Mouse (Mus musculus): ENCODE data around the gene Gpc6. TPM values are rescaled to one million over a fixed set of nuclear protein-coding genes. Genes with fewer than 3 reads are reported as not detected.

Gene Gpc6
- polyA plus RNA-seq (2014; fragmentation: Nextera tagmentation; extraction: Ambion mirVana) = 36.5 and 36.7 TPM in 2 replicates

DNA sequence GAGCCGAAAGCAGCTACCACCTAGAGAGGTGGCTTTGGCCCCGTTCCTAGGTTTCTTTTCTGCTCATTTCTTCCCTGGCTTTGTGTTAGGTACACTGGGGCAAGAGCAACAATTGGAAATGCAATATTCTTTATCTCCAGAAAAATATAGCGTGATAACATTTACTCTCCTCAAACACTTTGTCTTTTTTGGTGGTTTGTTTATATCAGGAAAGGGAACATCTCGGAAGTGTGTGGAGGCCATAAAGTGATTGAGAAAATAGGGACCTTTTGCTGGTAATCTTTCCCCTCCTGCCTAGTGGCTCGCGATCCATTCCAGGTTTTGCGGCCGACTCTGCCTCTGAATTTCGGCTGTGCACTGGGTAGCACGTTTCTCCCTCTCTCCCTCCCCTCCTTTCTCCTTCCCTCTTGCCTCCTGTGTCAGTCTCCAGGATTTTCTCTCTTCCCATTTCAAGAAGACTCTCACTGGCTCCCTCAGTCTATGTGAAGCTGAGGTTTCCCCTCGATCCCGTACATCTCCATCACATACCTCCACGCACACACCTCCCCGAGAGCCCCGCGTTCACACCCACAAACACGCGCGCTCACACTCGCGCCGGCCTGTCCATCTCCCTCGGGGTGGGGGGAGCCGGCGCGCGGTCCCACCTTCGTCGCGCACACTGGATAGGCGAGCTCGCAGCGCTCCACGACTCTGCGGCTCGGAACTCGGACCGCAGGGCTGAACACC lies at the start of gene Gpc6:
Gene Gpc6, plus strand, starts transcription at position 440 of the 726 bp plus-strand sequence.
- under 1% methylated on average over 38 of the region's 38 CpGs for WGBS
- H3K9me3 ChIP-seq (ENCODE audit: control insufficient read depth, low read length) = no peaks in the 10 kb centered on the region
- no peaks in the 10 kb centered on the region for H3K36me3 ChIP-seq (ENCODE audit: control insufficient read depth, insufficient read depth, low read length)
- ATAC-seq (replicated peaks; ENCODE audit: low FRiP score) (peak; percentile 74), DNase-seq (ENCODE audit: low spot score) (peak; percentile 93)
- no peaks in the 10 kb centered on the region for H3K27me3 ChIP-seq (ENCODE audit: control insufficient read depth, insufficient read depth, low read length)
- H3K27ac ChIP-seq (ENCODE audit: low read depth, low read length) = peak within 1 kb of the TSS; percentile 95
- H3K4me1 ChIP-seq (replicated peaks; ENCODE audit: control insufficient read depth, insufficient read depth, low read length) = peaks cover 8% of the 10 kb centered on the region; the same call in 1 of the 2 replicates
- H3K4me2 ChIP-seq (ENCODE audit: low read depth, low read length, severe bottlenecking) = peak within 1 kb of the TSS; percentile 74
- peak within 1 kb of the TSS; percentile 98 for H3K9ac ChIP-seq (ENCODE audit: low read length)
- peak within 1 kb of the TSS; percentile 85 for H3K4me3 ChIP-seq (ENCODE audit: low read depth, low read length)

DNA sequence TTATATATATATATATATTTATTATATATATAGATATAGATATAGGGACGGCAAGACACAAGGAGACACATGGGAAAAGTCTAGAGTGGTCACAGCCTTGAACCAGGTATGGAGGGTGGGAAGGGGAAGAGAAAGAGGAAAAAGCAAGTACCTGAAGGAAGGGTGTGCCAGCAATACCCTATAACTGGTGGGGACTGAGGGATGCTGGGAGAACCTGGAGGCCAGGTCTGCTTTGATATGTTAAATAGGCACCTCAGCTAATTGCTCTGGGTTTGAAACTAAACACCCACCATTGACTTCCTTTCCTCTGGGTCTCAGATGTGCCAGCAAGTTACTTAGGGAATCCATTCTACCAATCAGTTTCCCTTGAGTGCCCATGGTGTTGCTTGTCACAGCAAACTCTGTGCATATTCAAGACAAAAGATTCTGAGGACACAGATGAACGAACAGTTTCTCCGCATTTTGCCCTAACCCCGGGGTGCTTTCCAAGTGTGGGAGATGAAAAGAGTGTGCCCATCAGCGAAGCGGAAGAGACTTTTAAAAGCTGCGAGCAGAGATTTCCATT lies 42.6 kb upstream of the Gpc6 start:
- ATAC-seq (replicated peaks; ENCODE audit: low FRiP score) (peak; percentile 62), DNase-seq (ENCODE audit: low spot score) (no peak)
- WGBS = 30% methylated on average over 7 of the region's 7 CpGs
- H3K27ac ChIP-seq (ENCODE audit: low read depth, low read length) = no peak overlapping the region
- no peak overlapping the region for H3K4me3 ChIP-seq (ENCODE audit: low read depth, low read length)
- no peaks in the 10 kb centered on the region for H3K36me3 ChIP-seq (ENCODE audit: control insufficient read depth, insufficient read depth, low read length)
- H3K4me2 ChIP-seq (ENCODE audit: low read depth, low read length, severe bottlenecking) = peak overlapping the region; percentile 18; the same call in 1 of the 2 replicates
- H3K9me3 ChIP-seq (ENCODE audit: control insufficient read depth, low read length) = no peaks in the 10 kb centered on the region
- no peak overlapping the region for H3K9ac ChIP-seq (ENCODE audit: low read length)
- H3K4me1 ChIP-seq (replicated peaks; ENCODE audit: control insufficient read depth, insufficient read depth, low read length) = no peaks in the 10 kb centered on the region
- H3K27me3 ChIP-seq (ENCODE audit: control insufficient read depth, insufficient read depth, low read length) = no peaks in the 10 kb centered on the region

DNA sequence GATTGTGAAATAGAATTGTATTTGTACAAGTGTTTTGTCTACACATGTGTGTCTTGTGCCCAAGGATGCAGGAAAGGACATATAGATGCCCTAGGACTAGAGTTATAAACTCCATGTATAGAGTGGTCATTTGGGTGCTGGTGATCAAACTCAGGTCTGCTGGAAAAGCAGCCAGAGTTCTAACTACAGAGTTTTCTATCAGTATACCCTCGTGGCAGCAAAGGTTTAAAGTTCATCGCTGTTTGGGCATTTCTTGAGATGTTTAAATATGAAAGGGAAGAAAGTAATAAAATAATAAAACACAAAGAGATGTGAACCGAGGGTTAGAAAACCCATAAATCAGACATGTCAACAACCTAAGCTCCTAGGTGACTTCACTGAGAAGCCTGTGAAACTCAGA lies 30.8 kb upstream of the Gpc6 start:
- Histone ChIP-seq H3K27ac (ENCODE audit: low read depth, low read length) (no peak overlapping the region), H3K4me1 (replicated peaks; ENCODE audit: control insufficient read depth, insufficient read depth, low read length) (no peaks in the 10 kb centered on the region), H3K4me3 (ENCODE audit: low read depth, low read length) (no peak overlapping the region), H3K27me3 (ENCODE audit: control insufficient read depth, insufficient read depth, low read length) (no peaks in the 10 kb centered on the region), H3K9ac (ENCODE audit: low read length) (no peak overlapping the region), H3K4me2 (ENCODE audit: low read depth, low read length, severe bottlenecking) (no peak overlapping the region), H3K36me3 (ENCODE audit: control insufficient read depth, insufficient read depth, low read length) (no peaks in the 10 kb centered on the region), H3K9me3 (ENCODE audit: control insufficient read depth, low read length) (no peaks in the 10 kb centered on the region)
- no peak for DNase-seq (ENCODE audit: low spot score)
- ATAC-seq (replicated peaks; ENCODE audit: low FRiP score) = no peak
- WGBS = 83% methylated on average over 3 of the region's 3 CpGs

DNA sequence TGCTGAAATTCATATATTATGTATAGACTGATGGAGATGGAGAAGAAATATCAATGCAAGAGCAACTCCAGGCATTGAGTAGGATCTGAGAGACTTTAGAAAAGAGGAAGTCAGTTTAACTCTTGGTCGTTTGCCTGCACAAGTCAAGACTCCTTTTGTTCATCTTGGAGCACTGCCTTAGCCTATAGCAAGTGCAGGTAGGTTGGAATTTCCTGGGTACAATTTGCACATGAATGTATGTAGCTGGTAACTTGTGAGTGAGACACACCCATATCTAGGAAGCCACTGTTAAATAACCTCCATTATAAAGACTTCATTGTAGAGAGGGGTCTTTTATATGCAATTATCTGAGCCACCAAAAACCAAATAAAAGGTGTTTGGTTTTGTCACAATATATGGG lies 27.1 kb upstream of the Gpc6 start:
- no peaks in the 10 kb centered on the region for H3K27me3 ChIP-seq (ENCODE audit: control insufficient read depth, insufficient read depth, low read length)
- no peak overlapping the region for H3K9ac ChIP-seq (ENCODE audit: low read length)
- no peak overlapping the region for H3K4me3 ChIP-seq (ENCODE audit: low read depth, low read length)
- no peak overlapping the region for H3K4me2 ChIP-seq (ENCODE audit: low read depth, low read length, severe bottlenecking)
- H3K27ac ChIP-seq (ENCODE audit: low read depth, low read length) = no peak overlapping the region
- no peak for ATAC-seq (replicated peaks; ENCODE audit: low FRiP score)
- WGBS = 40% methylated on average over 1 of the region's 1 CpGs
- H3K36me3 ChIP-seq (ENCODE audit: control insufficient read depth, insufficient read depth, low read length) = no peaks in the 10 kb centered on the region
- no peaks in the 10 kb centered on the region for H3K4me1 ChIP-seq (replicated peaks; ENCODE audit: control insufficient read depth, insufficient read depth, low read length)
- no peaks in the 10 kb centered on the region for H3K9me3 ChIP-seq (ENCODE audit: control insufficient read depth, low read length)
- DNase-seq (ENCODE audit: low spot score) = no peak

DNA sequence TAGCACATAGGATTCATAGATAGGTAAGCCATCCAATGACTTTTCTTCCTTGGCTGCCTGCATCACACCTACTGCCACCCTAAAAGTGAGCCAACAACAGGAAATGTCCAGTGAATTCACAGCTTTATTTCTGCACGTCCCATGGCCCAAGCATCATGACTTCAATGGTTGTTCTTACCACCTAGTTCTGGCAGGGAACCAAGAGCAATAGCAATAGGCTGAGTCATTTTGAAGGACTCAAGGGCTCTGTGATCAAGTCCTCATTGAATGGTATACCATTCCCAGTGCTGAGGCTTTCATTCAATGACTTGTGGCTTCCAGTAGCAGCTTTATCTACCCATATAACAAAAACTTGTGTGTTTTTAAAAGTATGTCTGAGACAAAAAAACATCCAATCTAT lies 13.3 kb upstream of the Gpc6 start:
- WGBS = 80% methylated on average over 1 of the region's 1 CpGs
- H3K27me3 ChIP-seq (ENCODE audit: control insufficient read depth, insufficient read depth, low read length) = no peaks in the 10 kb centered on the region
- no peak overlapping the region for H3K4me3 ChIP-seq (ENCODE audit: low read depth, low read length)
- no peak overlapping the region for H3K4me2 ChIP-seq (ENCODE audit: low read depth, low read length, severe bottlenecking)
- ATAC-seq (replicated peaks; ENCODE audit: low FRiP score) (no peak), DNase-seq (ENCODE audit: low spot score) (no peak)
- H3K9ac ChIP-seq (ENCODE audit: low read length) = no peak overlapping the region
- H3K27ac ChIP-seq (ENCODE audit: low read depth, low read length) = no peak overlapping the region
- H3K4me1 ChIP-seq (replicated peaks; ENCODE audit: control insufficient read depth, insufficient read depth, low read length) = no peaks in the 10 kb centered on the region
- no peaks in the 10 kb centered on the region for H3K9me3 ChIP-seq (ENCODE audit: control insufficient read depth, low read length)
- no peaks in the 10 kb centered on the region for H3K36me3 ChIP-seq (ENCODE audit: control insufficient read depth, insufficient read depth, low read length)

DNA sequence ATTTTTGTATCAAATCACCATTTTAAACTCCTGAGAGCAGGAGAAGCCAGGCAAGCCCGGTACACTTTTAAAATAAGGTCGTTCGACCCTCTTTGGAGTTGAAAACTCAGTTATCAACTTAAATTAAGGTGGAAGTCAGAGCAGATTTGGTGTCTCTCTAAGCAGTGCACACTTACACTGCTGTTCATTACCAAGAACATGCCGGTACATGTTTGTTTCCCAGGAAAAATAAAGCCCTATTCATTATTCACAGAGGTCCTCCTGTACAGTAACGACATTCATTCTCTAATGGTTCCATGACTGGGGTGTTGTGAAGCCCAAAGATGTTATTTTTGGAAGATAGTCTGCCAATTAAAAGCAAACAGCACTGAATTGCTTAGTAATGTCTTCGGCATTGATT lies 8.2 kb upstream of the Gpc6 start:
- no peaks in the 10 kb centered on the region for H3K36me3 ChIP-seq (ENCODE audit: control insufficient read depth, insufficient read depth, low read length)
- H3K4me1 ChIP-seq (replicated peaks; ENCODE audit: control insufficient read depth, insufficient read depth, low read length) = 0 out of 2 replicates have a peak, but pooled peaks cover 3% of the 10 kb centered on the region
- ATAC-seq (replicated peaks; ENCODE audit: low FRiP score) (no peak), DNase-seq (ENCODE audit: low spot score) (no peak)
- H3K4me2 ChIP-seq (ENCODE audit: low read depth, low read length, severe bottlenecking) = no peak overlapping the region
- 61% methylated on average over 6 of the region's 6 CpGs for WGBS
- no peak overlapping the region for H3K9ac ChIP-seq (ENCODE audit: low read length)
- H3K27me3 ChIP-seq (ENCODE audit: control insufficient read depth, insufficient read depth, low read length) = no peaks in the 10 kb centered on the region
- no peak overlapping the region for H3K4me3 ChIP-seq (ENCODE audit: low read depth, low read length)
- no peak overlapping the region for H3K27ac ChIP-seq (ENCODE audit: low read depth, low read length)
- no peaks in the 10 kb centered on the region for H3K9me3 ChIP-seq (ENCODE audit: control insufficient read depth, low read length)

DNA sequence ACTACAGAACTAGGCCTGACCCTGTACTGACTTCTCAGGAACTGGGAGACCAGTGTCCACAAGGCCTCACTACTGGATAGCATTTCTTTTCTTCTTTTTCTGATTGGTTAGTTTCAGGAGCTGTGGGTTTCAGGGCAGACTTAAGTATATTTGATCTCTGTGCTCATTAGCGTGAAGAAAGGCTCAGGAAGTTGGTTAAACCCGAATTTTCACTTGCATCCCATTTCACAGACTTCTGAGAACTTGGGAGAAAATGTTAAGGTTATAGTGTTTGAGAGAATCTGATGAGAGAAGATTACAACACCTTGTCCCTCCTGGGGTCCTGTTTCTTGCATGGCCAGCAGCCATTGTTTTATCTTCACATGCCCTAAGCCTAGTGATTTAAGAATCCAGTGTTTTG lies 849 bp upstream of the Gpc6 start:
- Histone ChIP-seq H3K4me1 (replicated peaks; ENCODE audit: control insufficient read depth, insufficient read depth, low read length) (peaks cover 8% of the 10 kb centered on the region; the same call in 1 of the 2 replicates), H3K4me3 (ENCODE audit: low read depth, low read length) (peak overlapping the region; percentile 85; the same call in 1 of the 2 replicates), H3K27ac (ENCODE audit: low read depth, low read length) (no peak overlapping the region), H3K4me2 (ENCODE audit: low read depth, low read length, severe bottlenecking) (peak overlapping the region; percentile 74; the same call in 1 of the 2 replicates), H3K27me3 (ENCODE audit: control insufficient read depth, insufficient read depth, low read length) (no peaks in the 10 kb centered on the region), H3K36me3 (ENCODE audit: control insufficient read depth, insufficient read depth, low read length) (no peaks in the 10 kb centered on the region), H3K9me3 (ENCODE audit: control insufficient read depth, low read length) (no peaks in the 10 kb centered on the region), H3K9ac (ENCODE audit: low read length) (peak overlapping the region; percentile 35; the same call in 1 of the 2 replicates)
- ATAC-seq (replicated peaks; ENCODE audit: low FRiP score) (no peak), DNase-seq (ENCODE audit: low spot score) (no peak)
- whole genome bisulfite sequencing = 16% methylated on average over 2 of the region's 2 CpGs

DNA sequence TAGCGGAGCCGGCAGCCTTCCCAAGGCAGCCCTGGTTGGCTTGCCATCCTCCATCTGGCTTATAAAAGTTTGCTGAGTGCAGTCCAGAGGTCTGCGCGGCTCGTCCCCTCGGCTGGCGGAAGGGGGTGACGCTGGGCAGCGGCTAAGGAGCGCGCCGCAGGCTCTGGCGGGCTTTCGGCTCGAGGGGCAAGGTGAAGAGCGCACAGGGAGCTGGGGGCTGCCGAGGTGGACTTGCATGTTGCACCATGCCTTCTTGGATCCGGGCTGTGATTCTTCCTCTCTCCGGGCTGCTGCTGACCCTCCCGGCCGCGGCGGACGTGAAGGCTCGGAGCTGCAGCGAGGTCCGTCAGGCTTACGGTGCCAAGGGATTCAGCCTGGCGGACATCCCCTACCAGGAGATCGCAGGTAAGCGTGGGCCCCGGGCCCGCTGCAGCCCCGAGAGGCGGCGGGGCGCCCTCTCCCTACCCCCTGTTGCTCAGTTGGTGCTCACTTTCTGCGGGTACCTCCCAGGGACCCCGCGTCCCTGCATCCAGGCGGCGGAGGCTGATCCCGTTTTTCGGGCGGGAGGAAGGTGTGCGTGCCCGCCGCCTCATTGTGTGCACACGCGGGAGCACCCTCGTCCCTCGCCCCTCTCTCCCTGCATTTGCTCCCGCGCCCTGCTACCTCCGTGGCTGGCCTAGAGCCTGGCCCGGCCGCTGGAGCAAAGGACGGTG lies 732 bp downstream of the Gpc6 start:
- peak; percentile 61 for ATAC-seq (replicated peaks; ENCODE audit: low FRiP score)
- H3K36me3 ChIP-seq (ENCODE audit: control insufficient read depth, insufficient read depth, low read length) = no peaks in the 10 kb centered on the region
- H3K9me3 ChIP-seq (ENCODE audit: control insufficient read depth, low read length) = no peaks in the 10 kb centered on the region
- H3K4me2 ChIP-seq (ENCODE audit: low read depth, low read length, severe bottlenecking) = peak overlapping the region; percentile 74
- H3K4me3 ChIP-seq (ENCODE audit: low read depth, low read length) = peak overlapping the region; percentile 85
- H3K27ac ChIP-seq (ENCODE audit: low read depth, low read length) = peak overlapping the region; percentile 95
- DNase-seq (ENCODE audit: low spot score) = peak; percentile 83
- no peaks in the 10 kb centered on the region for H3K27me3 ChIP-seq (ENCODE audit: control insufficient read depth, insufficient read depth, low read length)
- under 1% methylated on average over 57 of the region's 58 CpGs for WGBS
- H3K4me1 ChIP-seq (replicated peaks; ENCODE audit: control insufficient read depth, insufficient read depth, low read length) = peaks cover 8% of the 10 kb centered on the region; the same call in 1 of the 2 replicates
- H3K9ac ChIP-seq (ENCODE audit: low read length) = peak overlapping the region; percentile 98

Data from forebrain, embryonic 11.5 days (tissue).